Mouse (Mus musculus) C2C12 (cell line): ENCODE results near the gene Kitl. TPM values are rescaled to one million over a fixed set of nuclear protein-coding genes. Genes with fewer than 3 reads are reported as not detected.

Experiments
- H3K27me3 ChIP-seq: one replicate; pipeline ENCODE4 v1.6.1; 2011; ENCODE audit not compliant: control insufficient read depth, insufficient read depth, insufficient read length
- H3K36me3 ChIP-seq: one replicate; pipeline ENCODE4 v1.6.1; 2011; ENCODE audit not compliant: control insufficient read depth, insufficient read depth
- H3K4me3 ChIP-seq: one replicate; pipeline ENCODE4 v1.5.1; 2011; ENCODE audit warnings: mild to moderate bottlenecking, control low read depth; ENCODE audit not compliant: poor library complexity, insufficient read depth, severe bottlenecking
- H3K79me2 ChIP-seq: one replicate; pipeline ENCODE4 v1.6.1; 2011; ENCODE audit not compliant: control insufficient read depth, insufficient read depth
- H3K79me3 ChIP-seq: one replicate; pipeline ENCODE4 v1.6.1; 2011; ENCODE audit warnings: low read depth, control low read depth
- H3ac ChIP-seq: one replicate; pipeline ENCODE3; 2011; ENCODE audit warnings: low read depth; ENCODE audit not compliant: control insufficient read depth, insufficient read length
- CEBPB ChIP-seq: IDR thresholded peaks from one replicate; pipeline ENCODE4 v1.6.1; 2011; ENCODE audit warnings: low read depth, mild to moderate bottlenecking, control low read depth, moderate library complexity
- CTCF ChIP-seq: IDR thresholded peaks from one replicate; pipeline ENCODE4 v1.5.1; 2011; ENCODE audit not compliant: control insufficient read depth, insufficient read depth, insufficient read length
- FOSL1 ChIP-seq: IDR thresholded peaks from one replicate; pipeline ENCODE4 v1.8.0; 2011; ENCODE audit warnings: mild to moderate bottlenecking, low read length; ENCODE audit not compliant: poor library complexity, insufficient read depth, severe bottlenecking
- MAX ChIP-seq: IDR thresholded peaks from one replicate; pipeline ENCODE4 v1.6.1; 2011; ENCODE audit warnings: mild to moderate bottlenecking, control low read depth
- MYOD1 ChIP-seq: IDR thresholded peaks from one replicate; pipeline ENCODE4 v1.6.1; 2011; ENCODE audit warnings: low read depth; ENCODE audit not compliant: control insufficient read depth, insufficient read length
- MYOG ChIP-seq: IDR thresholded peaks from one replicate; pipeline ENCODE4 v1.6.1; 2011; ENCODE audit not compliant: control insufficient read depth, insufficient read length; ENCODE audit errors: extremely low read depth
- USF1 ChIP-seq: IDR thresholded peaks from one replicate; pipeline ENCODE4 v1.6.1; 2011; ENCODE audit warnings: low read depth, mild to moderate bottlenecking, control low read depth, moderate library complexity
- polyA plus RNA-seq: library from polyadenylated mRNA; unstranded; fragments of >200 nt; fragmentation: generic; extraction: Trizol; gene quantifications from one replicate; pipeline ENCODE4 v1.2.1, GENCODE M21; 2012; ENCODE audit warnings: missing spikeins

Kitl gene
- polyA plus RNA-seq, 1 experiment, result 6.8 TPM

GRCm38 (mm10) chr10:100072641-100073040, 57.2 kb downstream of the Kitl start:
- Histone ChIP-seq H3K79me3 (no peaks in the 10 kb centered on the region), H3K4me3 (no peak overlapping the region), H3K27me3 (no peaks in the 10 kb centered on the region), H3ac (no peak overlapping the region), H3K79me2 (no peaks in the 10 kb centered on the region), H3K36me3 (no peaks in the 10 kb centered on the region)
- TF ChIP-seq MAX, result no peak
- TF ChIP-seq FOSL1, result no peak
- no peak for TF ChIP-seq USF1
- TF ChIP-seq CEBPB, result no peak
- TF ChIP-seq MYOD1, result no peak
- TF ChIP-seq CTCF, result no peak
- TF ChIP-seq MYOG, result no peak

- Histone ChIP-seq H3K36me3 (no peaks in the 10 kb centered on the region), H3K27me3 (no peaks in the 10 kb centered on the region), H3K79me2 (no peaks in the 10 kb centered on the region), H3K4me3 (no peak overlapping the region), H3ac (no peak overlapping the region), H3K79me3 (no peaks in the 10 kb centered on the region)
- TF ChIP-seq MYOD1 (no peak), CEBPB (no peak), USF1 (no peak), CTCF (no peak), FOSL1 (no peak), MAX (no peak), MYOG (no peak)
Measured at GRCm38 (mm10) chr10:100073092-100073491, 57.7 kb downstream of the Kitl start.

- Histone ChIP-seq H3K36me3 (no peaks in the 10 kb centered on the region), H3K27me3 (no peaks in the 10 kb centered on the region), H3K79me3 (no peaks in the 10 kb centered on the region), H3K79me2 (no peaks in the 10 kb centered on the region), H3ac (no peak overlapping the region), H3K4me3 (no peak overlapping the region)
- TF ChIP-seq MYOG (no peak), MAX (no peak), CEBPB (no peak), CTCF (no peak), USF1 (no peak), FOSL1 (no peak), MYOD1 (no peak)
Measured at GRCm38 (mm10) chr10:100101115-100101514, 85.7 kb downstream of the Kitl start.

GRCm38 (mm10) chr10:100111209-100111608, 95.8 kb downstream of the Kitl start:
- no peaks in the 10 kb centered on the region for H3K79me2 ChIP-seq
- TF ChIP-seq MYOD1 (no peak), MAX (no peak)
- H3K4me3 ChIP-seq, result no peak overlapping the region
- no peaks in the 10 kb centered on the region for H3K27me3 ChIP-seq
- no peak overlapping the region for H3ac ChIP-seq
- H3K79me3 ChIP-seq, result no peaks in the 10 kb centered on the region
- no peaks in the 10 kb centered on the region for H3K36me3 ChIP-seq

- H3K27me3 ChIP-seq, result no peaks in the 10 kb centered on the region
- no peaks in the 10 kb centered on the region for H3K36me3 ChIP-seq
- H3K4me3 ChIP-seq, result no peak overlapping the region
- H3K79me3 ChIP-seq, result no peaks in the 10 kb centered on the region
- no peaks in the 10 kb centered on the region for H3K79me2 ChIP-seq
- no peak for TF ChIP-seq MYOG
- TF ChIP-seq MAX, result no peak
- TF ChIP-seq MYOD1, result no peak
- no peak for TF ChIP-seq USF1
- TF ChIP-seq CEBPB, result no peak
- TF ChIP-seq FOSL1, result no peak
- TF ChIP-seq CTCF, result no peak
- H3ac ChIP-seq, result no peak overlapping the region
Measured at GRCm38 (mm10) chr10:100115570-100115969, 100.1 kb downstream of the Kitl start.

- no peak overlapping the region for H3K4me3 ChIP-seq
- no peak overlapping the region for H3ac ChIP-seq
- no peaks in the 10 kb centered on the region for H3K36me3 ChIP-seq
- no peak for TF ChIP-seq MAX
- no peak for TF ChIP-seq CTCF
- no peak for TF ChIP-seq FOSL1
- TF ChIP-seq MYOG, result no peak
- TF ChIP-seq CEBPB, result no peak
- TF ChIP-seq MYOD1, result no peak
- no peak for TF ChIP-seq USF1
- no peaks in the 10 kb centered on the region for H3K27me3 ChIP-seq
- H3K79me2 ChIP-seq, result no peaks in the 10 kb centered on the region
- no peaks in the 10 kb centered on the region for H3K79me3 ChIP-seq
Measured at GRCm38 (mm10) chr10:100124452-100124851, 109.0 kb downstream of the Kitl start.
